Mouse (Mus musculus) CH12.LX (cell line): Measurements from ENCODE around the gene Snrpd3. TPM values are rescaled to one million over a fixed set of nuclear protein-coding genes. Genes with fewer than 3 reads are reported as not detected.

Experiments
- DNase-seq: peaks from one replicate; pipeline ENCODE4 v3.0.0-alpha.2; 2013; ENCODE audit errors: extremely low read depth
- H3K27ac ChIP-seq: 2 replicates; pipeline ENCODE4 v1.5.1; 2012; ENCODE audit warnings: low read depth, mild to moderate bottlenecking, control low read depth, moderate library complexity; ENCODE audit not compliant: insufficient read depth
- H3K27me3 ChIP-seq: replicated peaks from 2 replicates; pipeline ENCODE3; 2012; ENCODE audit warnings: inconsistent platforms
- H3K36me3 ChIP-seq, 2 experiments: replicated peaks in 1 of 2; 2 replicates each; pipeline versions ENCODE3 to v1.6.1; 2012; ENCODE audit warnings: inconsistent platforms in 1 of 2, low read length in 1 of 2, mild to moderate bottlenecking in 1 of 2, mixed read lengths in 1 of 2, moderate library complexity in 1 of 2; ENCODE audit not compliant: control insufficient read depth in 1 of 2, insufficient read depth in 1 of 2
- H3K4me1 ChIP-seq, 2 experiments: 2 replicates each; pipeline ENCODE4 v1.6.1; 2012; ENCODE audit warnings: inconsistent platforms in 1 of 2, moderate library complexity in 1 of 2; ENCODE audit not compliant: insufficient read depth in 2 of 2, control insufficient read depth in 1 of 2
- H3K4me2 ChIP-seq: 2 replicates; pipeline ENCODE4 v1.6.1; 2012; ENCODE audit warnings: low read depth, mild to moderate bottlenecking, control low read depth; ENCODE audit not compliant: poor library complexity, insufficient read depth, severe bottlenecking
- H3K4me3 ChIP-seq, 3 experiments: fragments of 150-350 bp in 1 of 3; sonication (generic) in 1 of 3; replicated peaks in 1 of 3; 2 replicates each; pipeline versions ENCODE3 to v1.5.1; 2011 to 2012; ENCODE audit warnings: low read depth in 2 of 3, low read length in 2 of 3, mild to moderate bottlenecking in 2 of 3, moderate library complexity in 2 of 3, control low read depth in 1 of 3, improper control_type of control experiment in 1 of 3, inconsistent platforms in 1 of 3, mixed read lengths in 1 of 3; ENCODE audit not compliant: poor library complexity in 1 of 3
- H3K79me2 ChIP-seq: replicated peaks from 2 replicates; pipeline ENCODE4 v1.6.1; 2012; ENCODE audit warnings: mild to moderate bottlenecking, moderate library complexity; ENCODE audit not compliant: control insufficient read depth, poor library complexity, insufficient read depth, severe bottlenecking; ENCODE audit errors: extremely low read depth
- H3K9ac ChIP-seq: 2 replicates; pipeline ENCODE4 v1.6.1; 2012; ENCODE audit warnings: low read depth, mild to moderate bottlenecking, control low read depth, moderate library complexity; ENCODE audit not compliant: insufficient read depth
- H3K9me3 ChIP-seq: replicated peaks from 2 replicates; pipeline ENCODE3; 2012; ENCODE audit warnings: low read length, inconsistent platforms, mixed read lengths
- BHLHE40 ChIP-seq: IDR thresholded peaks from 2 replicates; pipeline ENCODE4 v1.6.1; 2011; ENCODE audit warnings: mild to moderate bottlenecking, low read depth, low read length, improper control_type of control experiment
- CHD1 ChIP-seq: IDR thresholded peaks from 2 replicates; pipeline ENCODE4 v1.6.1; 2012; ENCODE audit warnings: low read depth, low read length, improper control_type of control experiment, inconsistent platforms
- CHD2 ChIP-seq: IDR thresholded peaks from 2 replicates; pipeline ENCODE4 v1.6.1; 2011; ENCODE audit warnings: low read length, improper control_type of control experiment
- CTCF ChIP-seq, 2 experiments: IDR thresholded peaks in 1 of 2; conservative IDR thresholded peaks in 1 of 2; 2 replicates each; pipeline ENCODE4 v1.5.1; 2011 to 2012; ENCODE audit warnings: low read depth in 2 of 2, low read length in 2 of 2, improper control_type of control experiment in 1 of 2, inconsistent platforms in 1 of 2, mild to moderate bottlenecking in 1 of 2, moderate library complexity in 1 of 2
- GABPA ChIP-seq: IDR thresholded peaks from 2 replicates; pipeline ENCODE4 v1.6.1; 2012; ENCODE audit warnings: low read depth, low read length, improper control_type of control experiment, inconsistent platforms; ENCODE audit not compliant: insufficient replicate concordance
- IRF4 ChIP-seq: IDR thresholded peaks from 2 replicates; pipeline ENCODE4 v1.6.1; 2014; ENCODE audit warnings: low read depth, mild to moderate bottlenecking, inconsistent platforms, low read length, improper control_type of control experiment
- JUND ChIP-seq: conservative IDR thresholded peaks from 2 replicates; pipeline ENCODE4 v1.6.1; 2011; ENCODE audit warnings: low read depth, low read length, improper control_type of control experiment
- MAFK ChIP-seq: IDR thresholded peaks from 2 replicates; pipeline ENCODE4 v1.6.1; 2011; ENCODE audit warnings: low read length, improper control_type of control experiment; ENCODE audit not compliant: insufficient replicate concordance
- MAX ChIP-seq: IDR thresholded peaks from 2 replicates; pipeline ENCODE4 v1.6.1; 2011; ENCODE audit warnings: low read length, improper control_type of control experiment
- MAZ ChIP-seq: IDR thresholded peaks from 2 replicates; pipeline ENCODE4 v1.6.1; 2012; ENCODE audit warnings: low read depth, mild to moderate bottlenecking, inconsistent platforms, low read length, improper control_type of control experiment, moderate library complexity
- MYC ChIP-seq: IDR thresholded peaks from 2 replicates; pipeline ENCODE4 v1.6.1; 2011; ENCODE audit warnings: low read depth, mild to moderate bottlenecking, improper control_type of control experiment, low read length
- NELFE ChIP-seq: IDR thresholded peaks from 2 replicates; pipeline ENCODE4 v1.6.1; 2011; ENCODE audit warnings: low read depth, low read length, improper control_type of control experiment
- NRF1 ChIP-seq: IDR thresholded peaks from 2 replicates; pipeline ENCODE4 v1.6.1; 2014; ENCODE audit warnings: low read depth, mild to moderate bottlenecking, inconsistent platforms, low read length, improper control_type of control experiment, moderate library complexity
- PAX5 ChIP-seq: IDR thresholded peaks from 2 replicates; pipeline ENCODE4 v1.6.1; 2012; ENCODE audit warnings: low read length, inconsistent platforms, mixed read lengths
- POLR2A ChIP-seq: IDR thresholded peaks from 2 replicates; pipeline ENCODE4 v1.6.1; 2011; ENCODE audit warnings: low read depth, mild to moderate bottlenecking, improper control_type of control experiment, low read length
- POLR2AphosphoS2 ChIP-seq: IDR thresholded peaks from 2 replicates; pipeline ENCODE4 v1.6.1; 2011; ENCODE audit warnings: low read depth, low read length, improper control_type of control experiment
- RAD21 ChIP-seq: IDR thresholded peaks from 2 replicates; pipeline ENCODE4 v1.6.1; 2011; ENCODE audit warnings: low read depth, mild to moderate bottlenecking, low read length, improper control_type of control experiment, moderate library complexity
- SMC3 ChIP-seq: IDR thresholded peaks from 2 replicates; pipeline ENCODE4 v1.6.1; 2011; ENCODE audit warnings: low read depth, low read length, improper control_type of control experiment
- UBTF ChIP-seq: IDR thresholded peaks from 2 replicates; pipeline ENCODE4 v1.6.1; 2012; ENCODE audit warnings: low read depth, mild to moderate bottlenecking, inconsistent platforms, low read length, improper control_type of control experiment, moderate library complexity
- USF2 ChIP-seq: conservative IDR thresholded peaks from 2 replicates; pipeline ENCODE4 v1.6.1; 2011; ENCODE audit warnings: low read depth, low read length, improper control_type of control experiment
- ZC3H11A ChIP-seq: IDR thresholded peaks from 2 replicates; pipeline ENCODE4 v1.6.1; 2012; ENCODE audit warnings: low read depth, mild to moderate bottlenecking, inconsistent platforms, low read length, improper control_type of control experiment
- ZKSCAN1 ChIP-seq: IDR thresholded peaks from 2 replicates; pipeline ENCODE4 v1.6.1; 2012; ENCODE audit warnings: low read depth, inconsistent platforms, low read length, improper control_type of control experiment, borderline replicate concordance
- ZMIZ1 ChIP-seq: IDR thresholded peaks from 2 replicates; pipeline ENCODE4 v1.6.1; 2012; ENCODE audit warnings: low read depth, mild to moderate bottlenecking, inconsistent platforms, low read length, improper control_type of control experiment
- dilution Hi-C: fragments of 300-500 bp; cut with MboI; formaldehyde crosslinking; loops from 2 replicates; pipeline ENCODE4 v1.14.3; 2020; ENCODE audit warnings: low sequenced_read_pairs; ENCODE audit not compliant: extremely low pct_unique_long_range_greater_than_20kb, extremely low pct_ligation_motif_present
- in situ Hi-C: fragments of 300-500 bp; cut with MboI; formaldehyde crosslinking; loops from 3 replicates; pipeline ENCODE4 v1.14.3; 2019; ENCODE audit warnings: low sequenced_read_pairs, low pct_ligation_motif_present, low pct_unique_long_range_greater_than_20kb, mixed read lengths
- polyA plus RNA-seq: library from polyadenylated mRNA; unstranded; fragments of >175 nt; gene quantifications from 2 replicates; pipeline ENCODE4 v1.2.1, GENCODE M21; 2012; ENCODE audit warnings: low read depth; ENCODE audit not compliant: insufficient read length
- total RNA-seq, 2 experiments: library from RNA; depleted of rRNA; stranded (reverse); fragments of 300-350 nt in 1 of 2; fragments of >200 nt in 1 of 2; gene quantifications; 2 replicates each; pipeline ENCODE4 v1.2.3; 2012 to 2014

Snrpd3 gene
- total and polyA plus RNA-seq, 3 experiments, result 57.8 to 554 (median 101) TPM

GRCm38 (mm10) chr10:75585876-75586552 lies 68.7 kb downstream of the Snrpd3 start:
- H3K4me1 ChIP-seq, result peaks cover 11 to 38% of the 10 kb centered on the region in 2 experiments
- no peak overlapping the region for H3K4me3 ChIP-seq
- peaks cover 5% of the 10 kb centered on the region for H3K27me3 ChIP-seq
- no peaks in the 10 kb centered on the region for H3K79me2 ChIP-seq
- in situ Hi-C loops, result loop anchor here (10.0 to 25.0 kb wide), 3 partner anchors 49 to 376 kb away; partner anchors contain the start of genes Gm5134 and Gstt2
- no peak overlapping the region for H3K9ac ChIP-seq
- no peak for TF ChIP-seq ZKSCAN1
- peak; percentile 58 for TF ChIP-seq ZC3H11A
- no peak for TF ChIP-seq NRF1
- no peak for TF ChIP-seq MYC
- no peak for TF ChIP-seq IRF4
- no peak for TF ChIP-seq MAZ
- no peak for TF ChIP-seq GABPA
- TF ChIP-seq JUND, result no peak
- TF ChIP-seq CTCF (conservative IDR thresholded peaks at IDR 0.05 in 1 of 2, IDR thresholded peaks at IDR 0.05 in 1 of 2; ENCODE audit: low read depth in 2 of 2, low read length in 2 of 2), result peak; percentile 95 to 98
- TF ChIP-seq UBTF, result no peak
- no peak for TF ChIP-seq USF2
- TF ChIP-seq POLR2A, result no peak
- TF ChIP-seq MAX, result no peak
- TF ChIP-seq PAX5, result no peak
- peak; percentile 89 for TF ChIP-seq SMC3
- no peak for TF ChIP-seq BHLHE40
- no peak; the same call in 1 of the 2 replicates for TF ChIP-seq NELFE
- peak; percentile 97 for TF ChIP-seq RAD21
- no peak for TF ChIP-seq ZMIZ1
- TF ChIP-seq, all 38 proteins: peak for 4
- H3K36me3 ChIP-seq, result no peaks in the 10 kb centered on the region
- peak overlapping the region; percentile 37 for H3K4me2 ChIP-seq
- DNase-seq, result peak; percentile 90
- no peaks in the 10 kb centered on the region for H3K9me3 ChIP-seq
- dilution Hi-C loops, result no loop called here
- H3K27ac ChIP-seq, result no peak overlapping the region

- H3K4me3 ChIP-seq, result no peak overlapping the region
- H3K36me3 ChIP-seq, result no peaks in the 10 kb centered on the region
- no peaks in the 10 kb centered on the region for H3K79me2 ChIP-seq
- dilution Hi-C loops (no loop called here), in situ Hi-C loops (loop anchor here (10.0 to 25.0 kb wide), 3 partner anchors 48 to 376 kb away; partner anchors contain the start of genes Gm5134 and Gstt2)
- no peaks in the 10 kb centered on the region for H3K9me3 ChIP-seq
- peak overlapping the region; percentile 9; the same call in 1 of the 2 replicates for H3K4me2 ChIP-seq
- DNase-seq, result no peak
- no peak overlapping the region for H3K27ac ChIP-seq
- no peak overlapping the region for H3K9ac ChIP-seq
- peaks cover 14 to 43% of the 10 kb centered on the region in 2 experiments for H3K4me1 ChIP-seq
- peaks cover 5% of the 10 kb centered on the region for H3K27me3 ChIP-seq
- no peak for TF ChIP-seq CHD1
- TF ChIP-seq MAX, result no peak
- TF ChIP-seq MAFK, result no peak
- 0 out of 2 replicates have a peak, but pooled peaks have one; percentile 5 for TF ChIP-seq CHD2
- no peak for TF ChIP-seq POLR2AphosphoS2
Observed at GRCm38 (mm10) chr10:75586553-75586879, 69.2 kb downstream of the Snrpd3 start.

Other genes with a start within 250 kb of the Snrpd3 start
- 7.1 and 14.4 TPM in 2 replicates for gene Adora2a, start 200.7 kb upstream of the Snrpd3 start, total RNA-seq (2012; rRNA removed)
- gene Adora2a, start 200.7 kb upstream of the Snrpd3 start, total RNA-seq (2014; rRNA removed), result 2.5 and 3.2 TPM in 2 replicates
- gene Adora2a, start 200.7 kb upstream of the Snrpd3 start, polyA plus RNA-seq, result 6.4 and 7.6 TPM in 2 replicates
- gene Upb1, start 116.4 kb upstream of the Snrpd3 start, total RNA-seq (2012; rRNA removed), result 2.0 and 2.8 TPM in 2 replicates
- 1.3 and 1.9 TPM in 2 replicates for gene Upb1, start 116.4 kb upstream of the Snrpd3 start, total RNA-seq (2014; rRNA removed)
- gene Upb1, start 116.4 kb upstream of the Snrpd3 start, polyA plus RNA-seq, result 1.6 and 1.7 TPM in 2 replicates
- 15.9 and 18.0 TPM in 2 replicates for gene Gucd1, start 421 bp downstream of the Snrpd3 start, total RNA-seq (2012; rRNA removed)
- gene Gucd1, start 421 bp downstream of the Snrpd3 start, total RNA-seq (2014; rRNA removed), result 19.0 and 19.5 TPM in 2 replicates
- 15.6 and 16.8 TPM in 2 replicates for gene Gucd1, start 421 bp downstream of the Snrpd3 start, polyA plus RNA-seq
- not detected in 2 replicates for gene Lrrc75b, start 42.8 kb downstream of the Snrpd3 start, total RNA-seq (2012; rRNA removed)
- not detected in 2 replicates for gene Lrrc75b, start 42.8 kb downstream of the Snrpd3 start, total RNA-seq (2014; rRNA removed)
- gene Lrrc75b, start 42.8 kb downstream of the Snrpd3 start, polyA plus RNA-seq, result not detected in 2 replicates
- gene Ggt1, start 44.1 kb downstream of the Snrpd3 start, total RNA-seq (2012; rRNA removed), result 1.3 and 2.1 TPM in 2 replicates
- 0.68 and 1.3 TPM in 2 replicates for gene Ggt1, start 44.1 kb downstream of the Snrpd3 start, total RNA-seq (2014; rRNA removed)
- 2.0 and 3.8 TPM in 2 replicates for gene Ggt1, start 44.1 kb downstream of the Snrpd3 start, polyA plus RNA-seq
- not detected in 2 replicates for gene Ggt5, start 71.8 kb downstream of the Snrpd3 start, total RNA-seq (2012; rRNA removed)
- gene Ggt5, start 71.8 kb downstream of the Snrpd3 start, total RNA-seq (2014; rRNA removed), result not detected in 2 replicates
- gene Ggt5, start 71.8 kb downstream of the Snrpd3 start, polyA plus RNA-seq, result not detected in 2 replicates
- gene Susd2, start 126.5 kb downstream of the Snrpd3 start, total RNA-seq (2012; rRNA removed), result 0.51 and 0.63 TPM in 2 replicates
- 0.66 and 0.70 TPM in 2 replicates for gene Susd2, start 126.5 kb downstream of the Snrpd3 start, total RNA-seq (2014; rRNA removed)
- gene Susd2, start 126.5 kb downstream of the Snrpd3 start, polyA plus RNA-seq, result 2.9 and 3.0 TPM in 2 replicates
- 29.0 and 35.8 TPM in 2 replicates for gene Cabin1, start 246.8 kb downstream of the Snrpd3 start, total RNA-seq (2012; rRNA removed)
- gene Cabin1, start 246.8 kb downstream of the Snrpd3 start, total RNA-seq (2014; rRNA removed), result 11.8 and 12.0 TPM in 2 replicates
- 38.9 and 46.0 TPM in 2 replicates for gene Cabin1, start 246.8 kb downstream of the Snrpd3 start, polyA plus RNA-seq